Comparison of ENCODE assay signal across 9 mouse cellular contexts in the genomic region with DNA sequence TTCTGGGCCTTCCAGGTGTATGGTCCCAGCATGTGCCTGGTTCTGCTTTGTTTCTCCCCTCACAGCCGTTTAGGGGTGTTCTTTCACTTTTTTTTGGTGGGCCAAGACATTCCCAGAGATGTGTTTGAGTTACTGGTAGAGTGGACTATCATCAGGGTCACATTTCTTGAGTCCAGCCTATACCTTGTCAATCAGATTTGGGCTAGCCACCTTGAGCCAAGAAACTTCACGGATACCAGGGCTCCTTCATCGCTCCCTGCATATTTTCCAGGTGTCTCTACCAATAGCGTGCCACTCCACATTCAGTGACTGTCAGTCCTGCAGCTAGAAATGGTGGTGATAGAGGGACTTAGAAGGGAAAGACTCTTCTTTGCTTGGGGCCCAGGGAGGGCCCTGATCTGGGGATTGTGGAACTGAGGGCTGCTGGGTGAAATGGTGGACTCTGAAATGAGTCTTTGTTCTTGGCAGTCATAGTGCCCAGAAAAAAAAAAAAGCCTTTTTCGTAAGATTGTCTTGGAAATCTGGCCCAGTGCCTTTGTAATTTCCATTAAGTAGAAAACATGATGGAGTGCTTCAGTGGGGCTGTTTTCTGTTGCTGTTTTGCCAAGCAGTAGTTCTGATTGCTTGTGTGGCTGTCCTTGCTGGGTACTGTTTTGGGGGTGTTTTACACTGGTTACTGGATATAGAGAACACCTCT. TPM values are rescaled to one million over a fixed set of nuclear protein-coding genes. Genes with fewer than 3 reads are reported as not detected.
DNase-seq lines count a peak whose midpoint lies in the region; ATAC-seq and TF ChIP-seq lines count a peak whose summit lies in the region.
"Had no signal": no experiment of that assay in that cellular context is flagged by ENCODE, and none has a peak within 500 bp of the region (broad histone marks: within the 10 kb centered on the region; RNA-seq: fewer than 3 reads in every experiment).

No protein-coding gene starts in this region.

- TF ChIP-seq CTCF in cortical plate, adult 2 months (IDR thresholded peaks at IDR 0.05; ENCODE audit: extremely low read depth, insufficient read depth, low read length), result no peak

- no peak for TF ChIP-seq POLR2A in cortical plate, adult 2 months (IDR thresholded peaks at IDR 0.05; ENCODE audit: extremely low read depth, insufficient read depth, low read length)

- ATAC-seq in hindbrain, embryonic 11.5 days (ENCODE audit: low FRiP score), result no peak

- H3K27me3 ChIP-seq in hindbrain, embryonic 11.5 days (ENCODE audit: control insufficient read depth, insufficient read depth, low read length), result no peaks in the 10 kb centered on the region

- peak; percentile 57 for DNase-seq in kidney, adult 9 months
- no peak for DNase-seq in kidney, adult 8-10 months
- no peak for DNase-seq in hindbrain, embryonic 11.5 days (ENCODE audit: low spot score)
- peak; percentile 23 for DNase-seq in lung, postnatal 14 days
- DNase-seq in retina, embryonic 14.5 days (ENCODE audit: low spot score), result no peak
- DNase-seq in frontal cortex, postnatal 36 days (ENCODE audit: low spot score in 2 of 2), result no peak
- DNase-seq in left cerebral cortex, postnatal 25 days (ENCODE audit: low spot score in 2 of 2), result no peak

- 68% methylated on average over 5 of the region's 5 CpGs for WGBS in hindbrain, embryonic 11.5 days

- H3K4me2 ChIP-seq in hindbrain, embryonic 11.5 days (replicated peaks; ENCODE audit: low read depth, low read length), result peak overlapping the region; percentile 69

- peak overlapping the region; percentile 83 for H3K4me3 ChIP-seq in cortical plate, adult 2 months (ENCODE audit: insufficient read depth, low read length)
- peak overlapping the region; percentile 73 for H3K4me3 ChIP-seq in hindbrain, embryonic 11.5 days (ENCODE audit: low read depth, low read length)

- H3K9ac ChIP-seq in hindbrain, embryonic 11.5 days (ENCODE audit: low read depth, low read length), result peak overlapping the region; percentile 86

- intact Hi-C loops in left cerebral cortex, postnatal 25 days (cut with DNase I), result loop anchor here (1.0 kb wide), 1 partner anchor 20 kb away; no protein-coding TSS in a partner anchor

- no peaks in the 10 kb centered on the region for H3K36me3 ChIP-seq in hindbrain, embryonic 11.5 days (ENCODE audit: control insufficient read depth, insufficient read depth, low read length)

- peak overlapping the region; percentile 97 for H3K27ac ChIP-seq in cortical plate, adult 2 months (ENCODE audit: insufficient read depth, low read length)
- H3K27ac ChIP-seq in hindbrain, embryonic 11.5 days (ENCODE audit: low read depth, low read length), result peak overlapping the region; percentile 94

- H3K9me3 ChIP-seq in hindbrain, embryonic 11.5 days (ENCODE audit: control insufficient read depth, low read length), result no peaks in the 10 kb centered on the region

- H3K4me1 ChIP-seq in cortical plate, adult 2 months (ENCODE audit: control insufficient read depth, insufficient read depth, low read length), result peaks cover 5% of the 10 kb centered on the region
- H3K4me1 ChIP-seq in hindbrain, embryonic 11.5 days (replicated peaks; ENCODE audit: control insufficient read depth, insufficient read depth, low read length), result peaks cover 3% of the 10 kb centered on the region; the same call in 1 of the 2 replicates

RNA-seq across cellular contexts. Expression of gene Vps37c, which starts 1.1 kb away (rescaled TPM):
- polyA plus RNA-seq in cortical plate, adult 2 months (2012; rRNA removed), result 19.1 and 23.1 TPM in 2 replicates
- 23.9 and 27.2 TPM in 2 replicates for polyA plus RNA-seq in hindbrain, embryonic 11.5 days (2014; fragmentation: Nextera tagmentation; extraction: Ambion mirVana)
- 10 to 100 TPM; 27.3 to 32.3 TPM for total RNA-seq in left cerebral cortex, postnatal 25 days (2021)

RNA-seq across cellular contexts. Expression of gene Pga5, which starts 11.7 kb away (rescaled TPM):
- not detected in 2 replicates for polyA plus RNA-seq in cortical plate, adult 2 months (2012; rRNA removed)
- polyA plus RNA-seq in hindbrain, embryonic 11.5 days (2014; fragmentation: Nextera tagmentation; extraction: Ambion mirVana), result not detected in 2 replicates
- total RNA-seq in left cerebral cortex, postnatal 25 days (2021), result not detected
- total RNA-seq: adrenal gland, adult 18-20 months had no signal

RNA-seq across cellular contexts. Expression of gene Cd5, which starts 49.2 kb away (rescaled TPM):
- polyA plus RNA-seq in cortical plate, adult 2 months (2012; rRNA removed), result 0.08 TPM in 2 replicates
- polyA plus RNA-seq in hindbrain, embryonic 11.5 days (2014; fragmentation: Nextera tagmentation; extraction: Ambion mirVana), result not detected in 2 replicates
- total RNA-seq in left cerebral cortex, postnatal 25 days (2021), result not detected

RNA-seq across cellular contexts. Expression of gene Vwce, which starts 55.6 kb away (rescaled TPM):
- 0.68 and 0.81 TPM in 2 replicates for polyA plus RNA-seq in cortical plate, adult 2 months (2012; rRNA removed)
- 0.25 and 0.86 TPM in 2 replicates for polyA plus RNA-seq in hindbrain, embryonic 11.5 days (2014; fragmentation: Nextera tagmentation; extraction: Ambion mirVana)
- total RNA-seq in left cerebral cortex, postnatal 25 days (2021), result under 1 TPM; 0.18 to 0.50 TPM

Comparison
In these comparisons a context has a peak if more than half of its experiments do, and no peak if none do; other contexts are left out.
1. DNase-seq: peak in kidney, adult 9 months (single experiment) and lung, postnatal 14 days (single experiment); none in kidney, adult 8-10 months (0 of 2), hindbrain, embryonic 11.5 days (single experiment), retina, embryonic 14.5 days (single experiment), frontal cortex, postnatal 36 days (0 of 2) and left cerebral cortex, postnatal 25 days (0 of 2).